10 mouse cellular contexts compared by ENCODE assay signal in genomic region chr3:141476670-141477069, GRCm38 (mm10). TPM values are rescaled to one million over a fixed set of nuclear protein-coding genes. Genes with fewer than 3 reads are reported as not detected.
DNase-seq lines count a peak whose midpoint lies in the region; ATAC-seq and TF ChIP-seq lines count a peak whose summit lies in the region.
"Had no signal": no experiment of that assay in that cellular context is flagged by ENCODE, and none has a peak within 500 bp of the region (broad histone marks: within the 10 kb centered on the region; RNA-seq: fewer than 3 reads in every experiment).

No protein-coding gene starts in this region.

- TF ChIP-seq EP300 in lung, postnatal 0 days (IDR thresholded peaks at IDR 0.05), result no peak

- peaks cover 3% of the 10 kb centered on the region; the same call in 1 of the 2 replicates for H3K4me1 ChIP-seq in forebrain, embryonic 11.5 days (replicated peaks; ENCODE audit: control insufficient read depth, insufficient read depth, low read length)
- H3K4me1 ChIP-seq in forebrain, postnatal 0 days (ENCODE audit: insufficient read depth), result no peaks in the 10 kb centered on the region
- H3K4me1 ChIP-seq in lung, postnatal 0 days (ENCODE audit: insufficient read depth, low read depth, low read length), result no peaks in the 10 kb centered on the region
- no peaks in the 10 kb centered on the region for H3K4me1 ChIP-seq in hindbrain, postnatal 0 days (ENCODE audit: insufficient read depth, low read length)
- no peaks in the 10 kb centered on the region for H3K4me1 ChIP-seq in neural tube, embryonic 12.5 days

- ATAC-seq in forebrain, embryonic 11.5 days (replicated peaks; ENCODE audit: low FRiP score), result 0 out of 2 replicates have a peak, but pooled peaks have one; percentile 36
- no peak for ATAC-seq in forebrain, postnatal 0 days
- ATAC-seq in lung, postnatal 0 days, result peak; percentile 33; the same call in 1 of the 2 replicates
- peak; percentile 67 for ATAC-seq in hindbrain, postnatal 0 days
- ATAC-seq in neural tube, embryonic 12.5 days (ENCODE audit: low FRiP score, low read depth), result peak; percentile 65; the same call in 1 of the 2 replicates

- no peaks in the 10 kb centered on the region for H3K9me3 ChIP-seq in forebrain, embryonic 11.5 days (ENCODE audit: control insufficient read depth, low read length)
- no peaks in the 10 kb centered on the region for H3K9me3 ChIP-seq in forebrain, postnatal 0 days (ENCODE audit: low read length)
- no peaks in the 10 kb centered on the region for H3K9me3 ChIP-seq in lung, postnatal 0 days (ENCODE audit: low read length)
- H3K9me3 ChIP-seq in hindbrain, postnatal 0 days (ENCODE audit: low read length), result no peaks in the 10 kb centered on the region
- H3K9me3 ChIP-seq in neural tube, embryonic 12.5 days, result no peaks in the 10 kb centered on the region

- intact Hi-C loops in left cerebral cortex, adult 2 months (cut with DNase I), result no loop called here

- no peak for DNase-seq in forebrain, embryonic 11.5 days (ENCODE audit: low spot score)
- DNase-seq in forebrain, postnatal 0 days, result no peak
- DNase-seq in lung, postnatal 0 days (ENCODE audit: low spot score), result peak; percentile 12
- DNase-seq in lung, postnatal 14 days, result no peak
- DNase-seq in hindbrain, postnatal 0 days (ENCODE audit: low spot score), result peak; percentile 61
- no peak for DNase-seq in left cerebral cortex, adult 18-20 months (ENCODE audit: low spot score in 2 of 2)
- no peak for DNase-seq in left cerebral cortex, adult 2 months (ENCODE audit: extremely low spot score in 1 of 2, low spot score in 2 of 2)
- DNase-seq: heart, adult 11 months had no signal

- no peaks in the 10 kb centered on the region for H3K36me3 ChIP-seq in forebrain, embryonic 11.5 days (ENCODE audit: control insufficient read depth, insufficient read depth, low read length)
- H3K36me3 ChIP-seq in forebrain, postnatal 0 days (ENCODE audit: insufficient read depth), result no peaks in the 10 kb centered on the region
- H3K36me3 ChIP-seq in lung, postnatal 0 days (ENCODE audit: insufficient read depth, low read length), result no peaks in the 10 kb centered on the region
- no peaks in the 10 kb centered on the region for H3K36me3 ChIP-seq in hindbrain, postnatal 0 days (ENCODE audit: insufficient read depth, low read length)
- no peaks in the 10 kb centered on the region for H3K36me3 ChIP-seq in neural tube, embryonic 12.5 days

- 54% methylated on average over 3 of the region's 3 CpGs for WGBS in forebrain, embryonic 11.5 days
- WGBS in forebrain, postnatal 0 days, result 49% methylated on average over 3 of the region's 3 CpGs
- 15% methylated on average over 3 of the region's 3 CpGs for WGBS in lung, postnatal 0 days
- 25% methylated on average over 3 of the region's 3 CpGs for WGBS in hindbrain, postnatal 0 days
- 27% methylated on average over 3 of the region's 3 CpGs for WGBS in neural tube, embryonic 12.5 days

- no peaks in the 10 kb centered on the region for H3K27me3 ChIP-seq in forebrain, embryonic 11.5 days (ENCODE audit: control insufficient read depth, insufficient read depth, low read length)
- no peaks in the 10 kb centered on the region for H3K27me3 ChIP-seq in forebrain, postnatal 0 days (ENCODE audit: insufficient read depth, low read length)
- no peaks in the 10 kb centered on the region for H3K27me3 ChIP-seq in lung, postnatal 0 days (replicated peaks; ENCODE audit: insufficient read depth, low read length)
- H3K27me3 ChIP-seq in hindbrain, postnatal 0 days (ENCODE audit: insufficient read depth, low read length), result no peaks in the 10 kb centered on the region
- H3K27me3 ChIP-seq in neural tube, embryonic 12.5 days (replicated peaks), result no peaks in the 10 kb centered on the region

- no peak overlapping the region for H3K9ac ChIP-seq in forebrain, embryonic 11.5 days (ENCODE audit: low read length)
- H3K9ac ChIP-seq in forebrain, postnatal 0 days, result no peak overlapping the region
- no peak overlapping the region for H3K9ac ChIP-seq in lung, postnatal 0 days (replicated peaks; ENCODE audit: low read depth)
- no peak overlapping the region for H3K9ac ChIP-seq in hindbrain, postnatal 0 days (replicated peaks; ENCODE audit: low read length)
- no peak overlapping the region for H3K9ac ChIP-seq in neural tube, embryonic 12.5 days

- H3K27ac ChIP-seq in forebrain, embryonic 11.5 days (ENCODE audit: low read depth, low read length), result no peak overlapping the region
- H3K27ac ChIP-seq in forebrain, postnatal 0 days (ENCODE audit: low read depth, low read length), result no peak overlapping the region
- no peak overlapping the region for H3K27ac ChIP-seq in lung, postnatal 0 days (ENCODE audit: low read length)
- H3K27ac ChIP-seq in hindbrain, postnatal 0 days, result no peak overlapping the region
- no peak overlapping the region for H3K27ac ChIP-seq in neural tube, embryonic 12.5 days
- H3K27ac ChIP-seq in left cerebral cortex, adult 2 months, result no peak overlapping the region

- TF ChIP-seq CTCF in forebrain, postnatal 0 days (IDR thresholded peaks at IDR 0.05; ENCODE audit: low read depth), result no peak
- TF ChIP-seq CTCF in lung, postnatal 0 days (IDR thresholded peaks at IDR 0.05), result no peak
- TF ChIP-seq CTCF in hindbrain, postnatal 0 days (IDR thresholded peaks at IDR 0.05; ENCODE audit: low read depth), result no peak
- TF ChIP-seq CTCF in left cerebral cortex, adult 2 months (IDR thresholded peaks at IDR 0.05), result no peak

- no peak overlapping the region for H3K4me2 ChIP-seq in forebrain, embryonic 11.5 days (ENCODE audit: low read depth, low read length, severe bottlenecking)
- H3K4me2 ChIP-seq in forebrain, postnatal 0 days (ENCODE audit: low read depth), result no peak overlapping the region
- no peak overlapping the region for H3K4me2 ChIP-seq in lung, postnatal 0 days (replicated peaks; ENCODE audit: low read depth, low read length)
- H3K4me2 ChIP-seq in hindbrain, postnatal 0 days (ENCODE audit: low read depth, low read length), result 0 out of 2 replicates have a peak overlapping the region, but pooled peaks have one; percentile 21
- no peak overlapping the region for H3K4me2 ChIP-seq in neural tube, embryonic 12.5 days (replicated peaks)

- H3K4me3 ChIP-seq in forebrain, embryonic 11.5 days (ENCODE audit: low read depth, low read length), result no peak overlapping the region
- no peak overlapping the region for H3K4me3 ChIP-seq in forebrain, postnatal 0 days (ENCODE audit: low read depth, low read length)
- H3K4me3 ChIP-seq in lung, postnatal 0 days (ENCODE audit: low read depth, low read length), result no peak overlapping the region
- H3K4me3 ChIP-seq in hindbrain, postnatal 0 days (ENCODE audit: low read length), result no peak overlapping the region
- H3K4me3 ChIP-seq in neural tube, embryonic 12.5 days, result no peak overlapping the region
- H3K4me3 ChIP-seq in left cerebral cortex, adult 2 months, result no peak overlapping the region
- H3K4me3 ChIP-seq: erythroblast, embryonic 14.5 days had no signal

RNA-seq across cellular contexts. Expression of gene Unc5c, which starts 11.7 kb away (rescaled TPM):
- polyA plus RNA-seq in forebrain, embryonic 11.5 days (2014; fragmentation: Nextera tagmentation; extraction: Ambion mirVana), result 5.3 and 5.9 TPM in 2 replicates
- 28.3 and 30.6 TPM in 2 replicates for total RNA-seq in forebrain, postnatal 0 days (2014; rRNA removed)
- 5.5 and 9.2 TPM in 2 replicates for polyA plus RNA-seq in forebrain, postnatal 0 days (2015; fragmentation: Nextera tagmentation; extraction: Ambion mirVana)
- polyA plus RNA-seq in lung, postnatal 0 days (2015; fragmentation: Nextera tagmentation; extraction: Ambion mirVana), result 6.5 and 7.0 TPM in 2 replicates
- 92.4 and 106 TPM in 2 replicates for total RNA-seq in hindbrain, postnatal 0 days (2014; rRNA removed)
- polyA plus RNA-seq in hindbrain, postnatal 0 days (2015; fragmentation: Nextera tagmentation; extraction: Ambion mirVana), result 29.2 and 29.4 TPM in 2 replicates
- polyA plus RNA-seq in neural tube, embryonic 12.5 days (2016; fragmentation: Nextera tagmentation; extraction: Ambion mirVana), result 11.9 and 14.2 TPM in 2 replicates
- total RNA-seq in left cerebral cortex, adult 18-20 months (2021), result 10 to 100 TPM; 29.9 to 30.9 TPM
- 10 to 100 TPM; 32.3 to 34.7 TPM for total RNA-seq in left cerebral cortex, adult 2 months (2021)
- polyA plus RNA-seq: erythroblast, embryonic 14.5 days had no signal

Comparison
In these comparisons a context has a peak if more than half of its experiments do, and no peak if none do; other contexts are left out.
1. DNase-seq: peak in lung, postnatal 0 days (single experiment) and hindbrain, postnatal 0 days (single experiment); none in forebrain, embryonic 11.5 days (single experiment), forebrain, postnatal 0 days (single experiment), lung, postnatal 14 days (single experiment), left cerebral cortex, adult 18-20 months (0 of 2) and left cerebral cortex, adult 2 months (0 of 2).